Mouse (Mus musculus) pancreas, adult 10 weeks (tissue): Measurements from ENCODE around the gene Jund. TPM values are rescaled to one million over a fixed set of nuclear protein-coding genes. Genes with fewer than 3 reads are reported as not detected.

ENCODE experiments used
- polyA plus RNA-seq: library from polyadenylated mRNA; stranded (reverse); fragments of 350-450 nt; fragmentation: Illumina TruSeq; extraction: RNeasy Lipid Tissue Mini Kit (QIAGEN cat#74804); gene quantifications from one replicate; pipeline ENCODE4 v1.2.3, GENCODE M21; 2015; ENCODE audit warnings: low read depth, low replicate concordance; ENCODE audit not compliant: insufficient read depth

Gene Jund
- polyA plus RNA-seq = 32.7 TPM

DNA sequence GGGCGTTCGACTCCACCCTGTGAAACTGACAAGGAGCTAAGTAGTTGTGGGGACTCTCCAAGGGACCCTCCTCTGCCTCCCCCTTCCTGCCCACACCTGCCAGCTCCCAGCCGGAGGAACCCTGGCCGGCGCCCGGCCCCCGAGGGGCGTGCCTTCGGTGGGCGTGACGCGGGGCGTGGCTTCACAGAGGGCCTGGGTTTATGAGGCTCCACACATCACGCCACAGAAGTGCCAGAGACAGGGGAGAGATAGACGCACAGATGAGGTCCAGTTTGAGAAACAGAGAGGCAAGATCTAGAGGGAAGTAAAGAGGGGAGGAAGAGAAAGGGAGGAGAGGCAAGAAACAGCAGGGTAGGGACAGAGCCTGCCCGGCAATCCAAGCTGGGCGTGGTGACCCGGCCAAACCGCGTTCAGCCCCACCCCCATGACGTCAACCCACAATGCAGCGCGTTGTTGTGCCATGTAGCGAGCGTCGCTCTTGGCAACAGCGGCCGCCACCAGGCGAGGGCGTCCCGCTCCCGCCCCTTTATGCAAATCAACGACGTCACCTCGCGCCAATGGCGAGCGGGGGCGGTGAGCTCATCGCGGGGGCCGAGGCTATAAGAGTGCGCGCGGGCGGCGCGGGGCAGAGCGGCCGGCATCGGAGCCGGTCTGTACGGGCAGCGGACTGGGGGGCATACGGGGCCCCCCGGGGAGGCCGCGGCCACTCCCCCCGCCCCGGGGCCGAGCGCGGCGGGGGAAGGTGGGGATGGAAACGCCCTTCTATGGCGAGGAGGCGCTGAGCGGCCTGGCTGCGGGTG is at the start of gene Jund:
TSS of gene Jund (plus strand) at position 640 of the 800 bp plus-strand sequence.

DNA sequence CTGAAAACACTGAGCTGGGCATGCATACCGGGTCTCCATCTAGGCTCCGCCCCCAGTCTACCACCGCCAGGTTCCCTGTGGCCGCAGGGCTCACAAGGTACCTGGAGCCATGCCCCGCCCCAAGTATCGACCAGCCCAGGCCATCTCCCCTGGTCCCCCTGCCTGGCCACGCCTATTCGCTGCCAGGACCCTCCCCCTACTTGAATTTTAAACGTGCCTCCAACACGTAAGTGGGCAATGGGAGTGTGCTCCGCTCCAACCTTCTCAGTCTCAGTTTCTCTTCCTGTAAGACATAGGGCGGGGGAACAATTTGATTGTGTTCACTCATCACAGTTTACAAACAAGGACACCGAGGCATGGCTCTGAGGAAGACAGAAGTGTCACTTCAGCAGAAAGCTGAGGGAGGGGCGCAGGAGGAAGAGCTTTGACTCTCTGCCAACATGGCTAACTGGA is 38.5 kb upstream of the Jund start, which contains the start of gene Pgpep1:
TSS of gene Pgpep1 (minus strand) at position 116 of the 453 bp plus-strand sequence.

DNA sequence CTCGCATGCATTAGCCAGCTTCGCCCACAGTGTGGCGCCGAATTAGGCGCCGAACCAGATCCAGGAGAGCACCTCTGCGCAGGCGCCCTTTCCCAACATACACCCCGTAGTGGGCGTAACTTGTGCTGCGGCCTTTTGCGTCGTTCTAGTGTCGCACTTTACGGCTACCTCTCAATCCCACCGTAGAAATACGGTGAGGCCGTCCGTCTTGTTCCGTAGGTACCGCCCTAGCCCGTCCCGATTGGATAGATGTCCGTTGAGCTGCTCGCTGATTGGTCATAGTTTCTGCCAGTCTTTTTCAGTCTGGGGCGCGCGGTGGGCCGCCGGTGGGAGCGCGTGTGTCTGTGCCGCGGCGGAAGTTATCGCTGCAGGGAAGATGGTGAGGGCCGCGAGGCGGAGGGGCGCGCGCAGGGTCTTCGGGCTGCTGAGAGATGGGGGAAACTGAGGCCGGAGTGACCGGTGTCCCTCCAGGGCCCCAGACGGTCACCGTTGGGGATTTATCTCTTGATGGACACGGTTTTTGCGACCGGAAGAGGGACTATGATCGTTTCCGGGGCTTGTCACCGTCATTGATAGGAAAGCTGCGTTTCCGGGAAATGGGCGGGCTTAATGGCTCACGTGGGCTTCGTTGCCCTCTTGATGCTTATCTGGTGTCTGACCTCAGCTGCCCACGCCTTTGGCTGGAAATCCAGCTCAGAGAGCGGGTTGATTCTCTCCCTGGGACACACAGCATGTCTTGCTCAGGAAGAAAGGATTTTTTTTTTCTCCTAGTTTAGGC is 25.5 kb upstream of the Jund start, which contains the start of gene Lsm4:
TSS of gene Lsm4 (plus strand) at position 170 of the 778 bp plus-strand sequence.

DNA sequence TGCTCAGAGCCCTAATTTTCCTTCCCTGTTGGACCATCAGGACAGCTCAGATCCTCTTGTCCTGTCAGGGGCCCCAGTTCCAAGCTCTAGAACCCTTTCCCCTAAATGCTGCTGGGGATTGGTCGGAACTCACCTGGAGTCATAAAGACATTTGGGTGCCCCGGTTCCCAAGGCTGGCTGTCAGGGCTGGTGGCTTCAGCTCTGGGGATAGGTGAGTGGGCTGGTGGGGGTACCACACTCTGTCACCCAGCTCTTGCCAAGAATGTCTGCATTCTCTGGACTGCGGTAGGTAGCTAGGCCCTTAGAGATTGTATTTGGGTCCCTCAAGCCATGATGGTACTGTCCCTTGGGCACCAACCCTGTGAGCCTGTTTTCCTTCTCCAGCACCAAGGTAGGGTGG is 4.5 kb downstream of the Jund start, which contains the start of gene Iqcn:
TSS of gene Iqcn (plus strand) at position 171 of the 400 bp plus-strand sequence.

DNA sequence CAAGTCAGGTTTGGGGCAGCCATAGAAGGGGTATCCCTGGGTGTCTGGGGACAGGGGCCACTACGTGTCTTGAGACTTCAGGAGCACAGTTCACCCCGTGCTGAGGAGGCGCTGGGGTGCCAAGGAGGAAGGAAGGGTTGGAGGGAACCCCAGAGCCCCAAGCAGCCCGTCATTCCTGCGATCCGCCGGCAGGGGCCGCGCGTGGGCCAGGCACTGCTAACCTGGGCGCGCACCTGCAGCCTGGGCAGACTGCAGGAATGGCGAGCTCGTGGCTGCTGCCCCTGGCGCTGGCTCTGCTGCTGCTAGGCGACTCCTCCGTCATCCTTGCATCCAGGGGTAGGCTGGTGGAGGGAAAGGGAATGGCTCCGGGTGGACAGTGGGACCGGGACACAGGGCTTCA is 19.5 kb downstream of the Jund start, which contains the start of gene Gm3336:
TSS of gene Gm3336 (plus strand) at position 247 of the 400 bp plus-strand sequence.

DNA sequence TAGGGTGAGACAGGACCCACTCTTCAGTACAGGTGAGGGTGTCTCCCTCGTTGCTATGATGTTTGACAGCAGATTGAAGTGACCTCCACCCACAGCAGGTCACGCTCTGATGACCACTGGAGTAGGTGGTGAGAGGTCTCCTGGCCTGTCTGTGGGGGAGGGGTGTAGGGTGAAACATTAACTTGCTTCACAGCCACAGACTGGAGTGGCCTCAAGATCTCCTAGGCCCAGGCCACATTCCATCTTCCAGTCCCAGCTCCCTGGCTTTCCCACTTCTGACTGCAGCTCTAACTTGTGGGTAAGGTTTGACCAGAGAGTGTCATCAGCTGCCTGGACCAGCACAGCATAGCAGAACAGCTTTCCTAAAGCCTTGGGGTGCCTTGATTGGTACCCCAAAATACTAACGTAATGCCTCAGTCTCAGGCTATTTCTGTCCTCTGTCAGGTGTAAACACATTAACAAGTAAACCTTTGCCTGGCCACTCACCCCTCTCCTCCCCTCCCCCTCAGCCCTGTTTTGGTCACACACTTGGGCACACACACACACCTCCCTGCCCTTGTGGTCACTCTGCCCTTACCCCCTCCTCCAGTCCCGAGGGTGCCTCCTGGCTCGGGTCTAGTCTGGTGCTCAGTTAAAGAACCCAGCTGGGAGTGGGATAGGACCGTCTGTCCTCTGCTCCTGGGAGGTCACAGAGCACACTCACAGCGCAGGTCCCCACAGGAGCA is 24.9 kb downstream of the Jund start, which contains the start of gene Pde4c:
TSS of gene Pde4c (plus strand) at position 235 of the 725 bp plus-strand sequence.

Other genes with a start within 250 kb of the Jund start
- gene Klhl26, start 222.0 kb upstream of the Jund start, polyA plus RNA-seq = 4.2 TPM
- gene Tmem59l, start 211.6 kb upstream of the Jund start, polyA plus RNA-seq = 3.6 TPM
- gene Crlf1, start 205.8 kb upstream of the Jund start, polyA plus RNA-seq = 23.2 TPM
- 39.6 TPM for gene Rex1bd, start 192.2 kb upstream of the Jund start, polyA plus RNA-seq
- gene Uba52, start 188.1 kb upstream of the Jund start, polyA plus RNA-seq = 731 TPM
- 78.4 TPM for gene Fkbp8, start 171.2 kb upstream of the Jund start, polyA plus RNA-seq
- gene Kxd1, start 171.0 kb upstream of the Jund start, polyA plus RNA-seq = 14.3 TPM
- 6.0 TPM for gene Ell, start 159.5 kb upstream of the Jund start, polyA plus RNA-seq
- 17.5 TPM for gene Isyna1, start 104.6 kb upstream of the Jund start, polyA plus RNA-seq
- 22.8 TPM for gene Ssbp4, start 90.1 kb upstream of the Jund start, polyA plus RNA-seq
- gene Lrrc25, start 82.8 kb upstream of the Jund start, polyA plus RNA-seq = 2.3 TPM
- gene Gdf15, start 66.5 kb upstream of the Jund start, polyA plus RNA-seq = 0.61 TPM
- 8.6 TPM for gene Pgpep1, start 38.6 kb upstream of the Jund start, polyA plus RNA-seq
- gene Lsm4, start 25.7 kb upstream of the Jund start, polyA plus RNA-seq = 14.0 TPM
- not detected for gene Iqcn, start 4.5 kb downstream of the Jund start, polyA plus RNA-seq
- gene Gm3336, start 19.6 kb downstream of the Jund start, polyA plus RNA-seq = not detected
- 1.9 TPM for gene Pde4c, start 24.8 kb downstream of the Jund start, polyA plus RNA-seq
- gene Rab3a, start 55.7 kb downstream of the Jund start, polyA plus RNA-seq = 12.4 TPM
- 13.1 TPM for gene Mpv17l2, start 62.0 kb downstream of the Jund start, polyA plus RNA-seq
- gene Pik3r2, start 77.8 kb downstream of the Jund start, polyA plus RNA-seq = 9.3 TPM
- gene Mast3, start 106.1 kb downstream of the Jund start, polyA plus RNA-seq = 40.0 TPM
- gene Il12rb1, start 109.5 kb downstream of the Jund start, polyA plus RNA-seq = not detected
- gene Arrdc2, start 140.8 kb downstream of the Jund start, polyA plus RNA-seq = 18.1 TPM
- gene Kcnn1, start 164.3 kb downstream of the Jund start, polyA plus RNA-seq = 1.6 TPM
- 9.8 TPM for gene Ccdc124, start 175.0 kb downstream of the Jund start, polyA plus RNA-seq
- not detected for gene Slc5a5, start 193.8 kb downstream of the Jund start, polyA plus RNA-seq
- gene Rpl18a, start 198.5 kb downstream of the Jund start, polyA plus RNA-seq = 1,080 TPM
- gene Map1s, start 207.0 kb downstream of the Jund start, polyA plus RNA-seq = 5.2 TPM